Mouse (Mus musculus) cerebellum, adult 2 months (tissue): Measurements from ENCODE around the gene Ccdc47. TPM values are rescaled to one million over a fixed set of nuclear protein-coding genes. Genes with fewer than 3 reads are reported as not detected.
"Not testable (repeated sequence)": the region's sequence is repeated elsewhere in the genome, so short reads cannot be mapped to it uniquely, and the experiment has no call there.

Experiments used
- DNase-seq, 2 experiments: peaks; one replicate each; pipeline ENCODE4 v3.0.0; 2021
- H3K27ac ChIP-seq: fragments of 200-500 bp; 2 replicates; pipeline ENCODE4 v1.5.1; 2012; ENCODE audit warnings: low read length, control low read depth, inconsistent platforms; ENCODE audit not compliant: insufficient read depth
- H3K27me3 ChIP-seq: fragments of 200-500 bp; 2 replicates; pipeline ENCODE4 v1.6.1; 2012; ENCODE audit warnings: inconsistent platforms, mild to moderate bottlenecking, low read length, moderate library complexity; ENCODE audit not compliant: control insufficient read depth, insufficient read depth
- H3K4me1 ChIP-seq: fragments of 200-500 bp; 2 replicates; pipeline ENCODE4 v1.6.1; 2011; ENCODE audit warnings: low read length; ENCODE audit not compliant: control insufficient read depth, insufficient read depth
- H3K4me3 ChIP-seq: fragments of 200-500 bp; replicated peaks from 2 replicates; pipeline ENCODE3; 2011; ENCODE audit warnings: mild to moderate bottlenecking, low read depth, low read length, control low read depth; ENCODE audit not compliant: insufficient read depth
- CTCF ChIP-seq: fragments of 200-500 bp; IDR thresholded peaks from 2 replicates; pipeline ENCODE4 v1.5.1; 2011; ENCODE audit warnings: low read depth, mild to moderate bottlenecking, control low read depth, low read length, moderate library complexity, borderline replicate concordance; ENCODE audit not compliant: insufficient read depth
- POLR2A ChIP-seq: fragments of 200-500 bp; IDR thresholded peaks from 2 replicates; pipeline ENCODE4 v1.6.1; 2011; ENCODE audit warnings: low read length, control low read depth, borderline replicate concordance; ENCODE audit not compliant: insufficient read depth
- whole genome bisulfite sequencing: fragments of 180-500 bp; shearing (Covaris S2); methylation state at CpG from one replicate; pipeline ENCODE4 v1.1.7; 2018; 5-methylcytosine and 5-hydroxymethylcytosine counted together
- polyA plus RNA-seq: library from polyadenylated mRNA; depleted of rRNA; stranded (reverse); fragments of >200 nt; gene quantifications from 2 replicates; pipeline ENCODE4 v1.2.3, GENCODE M21; 2012

Ccdc47 gene
- polyA plus RNA-seq, 1 experiment: 88.8 TPM

- peak overlapping the region; percentile 85 for H3K4me3 ChIP-seq
- TF ChIP-seq CTCF: no peak
- TF ChIP-seq POLR2A: no peak
- DNase-seq: no peak
- WGBS: 1% methylated on average over 22 of the region's 22 CpGs
- no peak overlapping the region for H3K27ac ChIP-seq
- H3K4me1 ChIP-seq: no peaks in the 10 kb centered on the region
- H3K27me3 ChIP-seq: no peaks in the 10 kb centered on the region
Observed at GRCm38 (mm10) chr11:106255174-106255573, 39.0 kb upstream of the Ccdc47 start.

- no peak overlapping the region for H3K27ac ChIP-seq
Observed at GRCm38 (mm10) chr11:106254767-106255166, 38.6 kb upstream of the Ccdc47 start.

GRCm38 (mm10) chr11:106249326-106249725 is 33.2 kb upstream of the Ccdc47 start:
- no peaks in the 10 kb centered on the region for H3K4me1 ChIP-seq
- TF ChIP-seq CTCF (no peak), POLR2A (no peak)
- H3K27me3 ChIP-seq: no peaks in the 10 kb centered on the region
- H3K4me3 ChIP-seq: no peak overlapping the region
- no peak overlapping the region for H3K27ac ChIP-seq
- WGBS: 86% methylated on average over 7 of the region's 7 CpGs
- no peak for DNase-seq

More at GRCm38 (mm10) chr11:106254767-106255166, 38.6 kb upstream of the Ccdc47 start:
- WGBS: 15% methylated on average over 2 of the region's 2 CpGs
- Histone ChIP-seq H3K4me3 (no peak overlapping the region), H3K27me3 (no peaks in the 10 kb centered on the region), H3K4me1 (no peaks in the 10 kb centered on the region)
- TF ChIP-seq CTCF: no peak
- TF ChIP-seq POLR2A: no peak
- no peak for DNase-seq

- no peak overlapping the region for H3K4me3 ChIP-seq
- H3K27me3 ChIP-seq: no peaks in the 10 kb centered on the region
- no peak overlapping the region for H3K27ac ChIP-seq
- TF ChIP-seq CTCF (peak; percentile 40; the same call in 1 of the 2 replicates), POLR2A (no peak)
- H3K4me1 ChIP-seq: no peaks in the 10 kb centered on the region
- WGBS: 100% methylated on average over 1 of the region's 1 CpGs
- DNase-seq: no peak
Observed at GRCm38 (mm10) chr11:106246834-106247233, 30.7 kb upstream of the Ccdc47 start.

- not testable (repeated sequence) for DNase-seq, H3K27ac ChIP-seq, H3K27me3 ChIP-seq, H3K4me3 ChIP-seq, H3K4me1 ChIP-seq
- 77% methylated on average over 8 of the region's 8 CpGs for WGBS
Observed at GRCm38 (mm10) chr11:106233978-106234377, 17.8 kb upstream of the Ccdc47 start.

GRCm38 (mm10) chr11:106220603-106221002 is 4.5 kb upstream of the Ccdc47 start:
- no peaks in the 10 kb centered on the region for H3K27me3 ChIP-seq

GRCm38 (mm10) chr11:106216730-106217490 is 766 bp upstream of the Ccdc47 start, which contains the start of gene Ddx42:
TSS of gene Ddx42 (plus strand) at chr11:106216926.
- no peaks in the 10 kb centered on the region; the same call in 1 of the 2 replicates for H3K4me1 ChIP-seq
- H3K4me3 ChIP-seq: peak within 1 kb of the TSS; percentile 85
- DNase-seq: peak; percentile 92 to 95
- peak within 1 kb of the TSS; percentile 89 for H3K27ac ChIP-seq
- under 1% methylated on average over 70 of the region's 70 CpGs for WGBS
- no peak for TF ChIP-seq CTCF
- TF ChIP-seq POLR2A: peak; percentile 43; the same call in 1 of the 2 replicates
- H3K27me3 ChIP-seq: no peaks in the 10 kb centered on the region

More at GRCm38 (mm10) chr11:106220603-106221002, 4.5 kb upstream of the Ccdc47 start:
- WGBS: 88% methylated on average over 3 of the region's 3 CpGs
- TF ChIP-seq POLR2A (no peak), CTCF (no peak)
- no peak for DNase-seq
- no peaks in the 10 kb centered on the region; the same call in 1 of the 2 replicates for H3K4me1 ChIP-seq
- no peak overlapping the region for H3K4me3 ChIP-seq
- no peak overlapping the region for H3K27ac ChIP-seq

GRCm38 (mm10) chr11:106215450-106215859 is 689 bp downstream of the Ccdc47 start:
- TF ChIP-seq CTCF (no peak), POLR2A (no peak)
- Histone ChIP-seq H3K4me1 (no peaks in the 10 kb centered on the region; the same call in 1 of the 2 replicates), H3K27ac (no peak overlapping the region), H3K4me3 (peak overlapping the region; percentile 82), H3K27me3 (no peaks in the 10 kb centered on the region)
- DNase-seq: no peak
- 18% methylated on average over 7 of the region's 7 CpGs for WGBS
